Mouse (Mus musculus): ENCODE data around the gene Vcp.

- no peak for TF ChIP-seq CTCF (IDR thresholded peaks at IDR 0.05; ENCODE audit: insufficient read depth, low read length)
- no peak for TF ChIP-seq POLR2A (IDR thresholded peaks at IDR 0.05; ENCODE audit: borderline replicate concordance, extremely low read depth, low read depth, low read length)
These were observed 67.9 kb downstream of the Vcp start for GRCm38 (mm10) chr4:42932229-42932969.

Measured in lung, adult 2 months (tissue).